Mouse (Mus musculus) urinary bladder, adult 18-20 months (tissue): ENCODE results near the gene Pard3b.

Experiments used
- DNase-seq, 2 experiments: peaks; one replicate each; pipeline ENCODE4 v3.0.0; 2022; ENCODE audit warnings: low spot score in 2 of 2, mixed read lengths in 2 of 2

Pard3b gene

DNA sequence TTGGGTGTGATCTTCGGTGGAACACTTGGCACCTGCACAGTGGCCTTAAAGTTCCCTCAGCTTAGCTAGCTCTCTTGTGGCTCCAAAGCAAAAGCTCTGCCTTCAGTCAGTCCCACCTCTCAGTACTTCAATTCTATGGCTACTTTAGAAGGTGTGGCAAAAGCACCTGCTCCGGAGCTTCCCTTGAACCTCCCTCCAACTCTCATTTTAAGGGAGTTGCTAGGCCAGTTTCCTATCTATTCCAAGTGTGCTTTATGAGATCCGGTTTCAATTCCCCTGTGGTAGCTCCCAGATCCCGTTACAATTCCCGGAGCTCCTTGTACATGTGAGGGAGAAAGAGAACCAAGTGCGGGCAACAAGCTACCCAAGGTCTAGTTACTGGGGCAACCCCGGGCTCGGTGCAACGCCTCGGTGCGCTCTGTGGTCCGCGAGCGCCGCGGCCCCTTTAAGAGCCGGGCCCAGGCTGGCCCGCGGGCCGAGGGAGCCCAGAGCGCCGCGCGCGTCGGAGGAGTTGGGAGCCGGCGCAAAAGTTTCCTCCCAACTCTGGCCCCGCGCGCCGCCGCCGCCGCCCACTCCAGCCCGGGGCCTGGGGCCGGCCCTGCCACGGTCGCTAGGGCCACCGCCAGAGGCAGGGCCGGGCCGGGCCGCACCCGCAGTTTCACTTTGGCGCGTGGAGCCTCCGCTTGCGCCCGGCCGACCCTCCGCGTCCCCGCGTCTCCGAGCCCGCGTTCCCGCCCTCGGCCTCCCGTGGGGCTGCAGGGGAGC lies at the start of gene Pard3b:
Gene Pard3b (plus strand): TSS at position 478 of the 765 bp plus-strand sequence.
- DNase-seq = peak; percentile 57 to 66

DNA sequence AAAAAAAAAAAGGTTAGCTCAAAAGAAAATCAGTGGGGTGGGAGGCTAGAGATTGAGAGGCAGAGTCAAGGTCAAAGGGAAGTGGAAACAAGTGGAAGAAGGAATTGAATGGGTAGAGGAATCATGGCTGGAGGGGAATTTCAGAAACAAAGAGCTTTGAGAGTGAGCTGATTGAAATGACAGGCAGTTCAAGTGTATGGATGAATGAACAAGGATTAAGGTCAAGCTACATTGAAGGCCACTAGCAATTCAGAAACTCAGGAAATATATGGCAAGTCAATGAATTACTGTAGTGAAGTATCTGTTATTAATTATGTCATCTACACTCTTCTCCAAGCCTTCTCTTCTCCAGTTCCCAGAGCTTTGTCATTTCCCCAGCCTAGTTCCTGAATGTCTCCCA lies 22.4 kb upstream of the Pard3b start:
- DNase-seq = no peak

DNA sequence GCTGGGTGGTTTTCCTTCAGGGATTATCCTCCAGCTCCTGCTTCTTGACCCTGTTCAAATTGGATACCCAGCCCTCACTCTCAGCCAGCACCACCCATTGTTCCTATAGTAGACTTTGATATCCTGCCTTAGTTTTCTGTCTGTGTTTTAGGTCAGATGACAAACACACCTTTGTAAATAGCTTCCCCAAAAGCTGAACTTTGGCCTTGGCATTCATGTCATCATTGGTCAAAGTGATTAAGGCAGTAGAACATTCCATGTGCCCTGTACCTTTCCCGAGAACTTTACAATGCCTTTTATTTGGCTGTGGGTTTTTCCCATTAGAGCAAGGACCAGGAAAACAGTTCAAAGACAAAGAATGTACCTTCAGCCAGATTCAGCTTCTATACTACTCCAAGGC lies 18.0 kb upstream of the Pard3b start:
- no peak for DNase-seq

DNA sequence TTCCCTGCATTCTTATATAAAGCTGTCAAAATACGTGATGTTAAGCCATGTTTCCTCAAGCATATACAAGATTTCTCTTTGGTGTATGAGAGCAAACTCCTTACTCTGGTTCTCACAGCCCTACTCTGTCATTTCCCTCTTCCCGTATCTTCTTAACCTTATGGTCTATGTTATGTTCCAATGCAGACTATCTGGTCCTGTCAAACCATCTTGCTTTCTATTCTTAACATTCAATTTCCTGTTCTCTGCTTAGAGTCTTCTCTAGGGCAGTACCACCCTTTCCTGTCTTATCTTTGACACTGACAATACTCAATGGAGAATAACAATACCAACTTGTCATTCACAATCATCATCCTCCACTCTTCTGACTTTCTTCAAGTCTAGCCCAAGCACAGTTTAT lies 8.8 kb upstream of the Pard3b start:
- DNase-seq = no peak

DNA sequence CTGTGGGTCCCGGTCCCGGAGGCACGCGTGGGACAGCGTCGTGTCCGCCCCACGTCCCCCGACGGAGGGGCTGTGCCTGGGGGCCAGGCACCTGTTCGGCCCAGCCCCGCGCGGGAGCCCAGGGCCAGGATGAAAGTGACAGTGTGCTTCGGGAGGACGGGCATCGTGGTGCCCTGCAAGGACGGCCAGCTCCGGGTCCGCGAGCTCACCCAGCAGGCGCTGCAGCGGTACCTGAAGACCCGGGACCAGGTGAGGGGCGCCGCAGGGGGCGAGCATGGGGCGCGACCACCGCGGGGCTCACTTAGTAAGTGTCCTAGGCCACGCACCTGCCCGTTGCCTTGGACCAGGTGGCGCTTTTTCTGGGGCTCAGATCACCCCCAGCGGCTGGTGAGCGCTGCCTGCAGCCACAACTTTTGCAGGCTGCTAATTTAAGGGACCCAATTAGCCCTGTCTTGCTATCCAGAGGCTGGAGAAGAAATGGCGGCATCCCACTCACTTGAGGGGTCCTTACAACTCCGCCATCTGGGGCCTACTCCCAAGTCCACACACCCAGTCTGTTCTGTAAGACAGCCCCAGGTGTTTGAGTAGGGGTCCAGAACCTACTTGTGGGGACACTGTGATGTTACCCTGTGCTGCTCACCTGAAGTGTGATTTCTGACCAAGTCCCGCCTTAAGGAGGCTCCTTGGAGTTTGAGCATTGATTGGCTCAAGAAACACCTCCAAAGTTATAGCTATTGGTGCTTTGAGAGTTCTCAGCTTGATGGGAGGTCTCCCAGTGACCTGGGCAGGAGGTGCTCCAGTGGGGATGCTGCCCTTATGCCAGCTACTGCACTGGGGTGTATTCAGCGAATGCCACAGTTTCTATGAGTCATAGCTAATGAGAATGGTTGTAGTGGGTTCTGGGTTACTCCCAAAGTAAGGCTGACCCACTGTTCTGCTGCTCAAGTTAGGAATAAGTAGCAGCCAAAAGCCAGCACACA lies 780 bp downstream of the Pard3b start:
- DNase-seq = peak in 1 of 2 experiments; percentile 6

DNA sequence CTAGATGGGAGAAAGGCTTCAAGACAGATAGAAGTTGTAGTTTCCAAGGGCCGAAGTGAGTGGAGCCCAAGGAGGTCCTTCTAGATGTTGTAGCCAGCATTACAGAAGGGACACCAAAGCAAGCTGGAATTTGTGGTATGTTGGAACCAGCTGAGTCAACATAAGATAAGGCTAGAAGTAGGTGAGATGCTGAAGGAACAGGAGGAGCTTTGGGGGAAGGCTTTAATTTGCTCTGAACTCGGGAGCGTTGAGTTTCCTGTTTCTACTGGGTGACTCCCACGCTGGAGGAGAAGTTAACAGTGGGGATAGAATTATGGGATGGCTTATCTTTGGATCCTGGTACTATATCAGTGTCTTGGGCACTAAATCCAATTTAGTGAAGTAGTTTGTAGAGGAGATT lies 3.3 kb downstream of the Pard3b start:
- DNase-seq = no peak

DNA sequence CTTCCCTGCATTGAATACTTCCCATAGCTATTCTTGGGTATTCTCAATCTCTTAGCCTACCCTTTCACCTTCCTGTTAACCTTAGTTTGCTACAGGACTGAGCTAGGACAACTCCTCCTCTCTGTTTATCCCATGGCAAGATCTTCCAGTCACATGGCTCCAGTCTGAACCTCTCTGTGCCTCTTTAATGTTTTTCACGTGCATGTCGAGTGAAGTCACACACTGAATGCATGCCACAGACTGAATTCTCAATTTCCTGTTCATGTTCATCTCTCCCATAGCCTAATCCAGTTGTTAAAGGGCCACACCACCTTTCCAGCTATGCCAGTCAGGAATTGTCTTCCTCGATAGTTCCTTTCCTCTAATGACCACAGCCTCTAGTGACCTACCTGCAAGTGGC lies 6.4 kb downstream of the Pard3b start:
- no peak for DNase-seq

DNA sequence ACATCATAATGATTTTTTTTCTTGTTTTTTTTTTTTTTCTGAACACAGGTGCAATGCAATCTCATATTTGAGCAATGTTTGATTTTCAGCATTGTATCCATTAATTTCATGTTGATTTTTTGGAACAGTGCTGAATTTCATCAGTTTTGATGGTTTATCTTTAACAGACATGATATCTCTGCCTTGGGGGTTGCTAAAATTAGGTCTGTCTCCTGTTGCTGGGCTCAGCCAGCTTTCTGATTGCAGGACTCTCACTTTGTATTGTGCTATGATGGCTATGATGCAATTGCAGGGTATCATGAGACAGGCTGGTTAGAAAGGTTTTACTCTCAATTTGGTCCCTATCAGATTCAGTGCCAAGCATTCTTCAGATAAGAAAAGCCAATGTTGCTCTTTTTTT lies 11.3 kb downstream of the Pard3b start:
- no peak for DNase-seq

DNA sequence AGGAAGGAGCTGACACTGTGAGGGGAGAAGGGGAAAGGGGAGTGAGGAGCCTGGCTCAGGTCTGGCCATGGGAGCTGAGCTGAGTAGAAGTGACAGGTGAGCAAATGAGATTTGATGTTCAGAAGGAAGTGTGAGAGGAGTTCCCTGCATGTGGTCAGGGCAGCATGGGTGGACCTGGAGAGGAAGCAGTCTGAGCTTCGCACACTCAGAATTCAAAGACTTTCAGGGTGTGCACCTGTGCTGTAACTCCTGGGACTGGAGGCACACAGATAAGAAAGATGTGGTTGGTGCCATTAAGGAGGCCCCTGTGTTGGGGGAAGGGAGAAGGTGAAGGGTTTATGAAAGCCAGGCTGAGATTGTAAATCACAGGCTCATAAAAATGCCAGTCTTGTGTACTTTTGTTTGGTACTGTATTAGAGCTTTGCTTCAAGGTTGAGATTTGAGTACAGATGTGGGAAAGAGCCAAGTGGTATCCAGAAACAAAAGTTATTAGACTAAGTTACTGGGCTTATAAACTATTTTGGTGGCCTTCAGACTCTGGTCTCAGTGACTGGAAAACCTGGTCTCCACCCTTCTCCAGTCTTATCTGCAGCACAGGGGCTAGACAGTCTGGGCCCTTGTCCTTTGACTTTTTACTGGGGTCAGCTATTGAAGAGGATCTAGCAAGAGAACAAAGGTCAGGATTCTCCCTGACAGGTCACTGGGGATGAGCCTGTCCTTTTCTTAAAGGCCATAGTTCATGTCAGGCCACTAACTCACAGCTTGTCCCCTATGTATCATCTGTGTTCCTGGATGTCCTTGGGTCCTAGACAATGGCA lies 13.0 kb downstream of the Pard3b start:
- peak; percentile 11 to 33 for DNase-seq

DNA sequence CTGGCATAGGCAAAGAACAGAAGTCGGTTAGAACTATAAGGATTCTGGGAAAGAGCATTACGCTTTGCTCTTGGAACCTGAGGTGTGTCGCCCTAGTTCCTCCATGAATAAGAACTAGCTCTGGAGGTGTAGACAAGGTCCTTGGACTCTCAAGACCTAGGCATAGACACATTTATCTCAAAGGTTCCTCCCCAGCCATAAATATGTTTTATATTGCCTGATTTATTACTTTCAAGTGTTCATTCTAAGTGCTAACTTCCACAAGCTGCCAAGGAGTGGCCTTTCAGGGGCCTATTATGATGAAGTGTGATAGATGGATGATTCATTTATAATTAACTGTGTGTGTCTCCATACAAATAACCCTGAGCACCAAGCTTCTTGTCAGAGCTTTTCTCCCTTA lies 19.1 kb downstream of the Pard3b start:
- no peak for DNase-seq

DNA sequence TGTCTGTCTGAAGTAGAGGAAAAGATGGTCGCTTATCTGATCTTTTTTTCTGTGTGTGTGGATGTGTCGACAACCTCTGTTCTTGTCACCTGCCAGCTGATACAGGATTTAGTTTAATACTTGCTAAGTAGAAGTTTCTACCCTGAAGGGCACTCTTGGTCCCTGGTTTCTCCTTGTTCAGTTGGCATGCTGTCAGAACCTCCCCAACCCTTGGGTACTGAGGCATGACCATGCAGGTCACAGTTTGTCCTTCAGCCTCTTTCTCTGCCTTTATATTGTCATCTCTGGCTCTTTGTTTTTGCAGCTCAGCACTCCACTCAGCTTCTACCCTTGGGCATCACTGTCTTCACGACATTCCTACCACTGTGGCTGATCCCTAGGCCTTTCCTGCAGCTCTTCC lies 21.3 kb downstream of the Pard3b start:
- DNase-seq = no peak

DNA sequence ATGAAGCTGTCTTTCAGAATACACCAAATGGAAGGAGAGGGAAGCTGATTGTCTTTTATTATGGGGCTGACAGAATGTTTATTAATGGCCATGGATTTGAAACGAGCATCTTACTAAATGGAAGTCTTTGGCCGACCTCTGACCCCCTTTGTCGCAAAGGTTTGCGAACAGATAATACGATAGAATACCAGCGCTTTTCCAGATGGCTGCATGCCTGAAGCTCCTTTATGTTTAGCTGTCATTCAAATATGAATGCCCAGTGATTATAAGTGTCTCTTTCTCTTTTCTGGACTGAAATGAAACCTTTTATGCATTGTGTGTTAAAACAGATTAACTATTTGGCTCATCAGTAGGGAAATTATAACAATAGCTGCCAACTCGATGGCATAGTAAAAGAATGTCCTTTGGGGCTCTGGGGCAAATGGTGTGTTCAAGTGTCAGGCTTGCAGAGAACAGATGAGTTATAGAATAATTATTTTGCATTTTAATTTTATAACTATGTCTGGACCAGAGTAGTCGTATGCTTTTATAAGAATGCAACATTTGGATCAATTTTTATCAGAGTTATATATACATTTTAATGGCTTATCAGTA lies 46.7 kb downstream of the Pard3b start:
- no peak for DNase-seq

DNA sequence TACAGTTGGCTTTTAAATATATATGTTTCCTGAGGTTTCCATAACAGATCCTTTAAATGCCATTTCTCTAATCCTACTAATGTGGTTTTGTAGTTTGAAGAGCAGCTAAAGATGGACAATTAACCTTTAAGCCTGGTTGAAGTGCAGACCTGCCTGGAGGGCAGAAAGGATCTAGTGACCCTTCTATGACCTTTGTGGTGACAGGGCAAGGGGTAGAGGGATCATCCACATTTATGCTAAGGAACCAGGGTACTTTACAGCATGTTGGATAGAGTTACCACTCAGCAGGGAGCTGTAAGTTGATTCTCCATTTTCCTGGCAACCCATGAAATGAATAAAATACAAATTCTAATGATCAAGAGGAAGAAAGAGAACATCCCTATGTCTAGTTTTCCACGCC lies 47.3 kb downstream of the Pard3b start:
- no peak for DNase-seq

DNA sequence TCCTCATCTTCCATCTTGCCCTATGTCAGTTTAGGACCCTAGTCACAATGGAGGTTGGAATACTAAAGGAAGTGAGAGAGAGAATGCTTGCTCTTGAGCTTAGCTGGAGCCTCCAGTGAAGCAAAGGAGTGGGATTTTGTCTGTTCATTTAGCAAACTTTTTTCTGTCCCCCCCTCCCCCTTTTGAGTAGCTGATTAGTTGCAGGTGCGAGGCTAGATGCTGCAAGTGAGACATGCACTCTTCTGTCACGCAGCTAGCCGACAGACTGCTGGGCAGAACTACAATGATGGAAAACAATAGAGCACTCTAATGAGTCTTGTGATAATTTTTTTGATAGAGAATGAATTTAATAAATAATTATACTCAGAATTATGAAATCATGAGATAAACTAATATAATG lies 49.7 kb downstream of the Pard3b start:
- no peak for DNase-seq

DNA sequence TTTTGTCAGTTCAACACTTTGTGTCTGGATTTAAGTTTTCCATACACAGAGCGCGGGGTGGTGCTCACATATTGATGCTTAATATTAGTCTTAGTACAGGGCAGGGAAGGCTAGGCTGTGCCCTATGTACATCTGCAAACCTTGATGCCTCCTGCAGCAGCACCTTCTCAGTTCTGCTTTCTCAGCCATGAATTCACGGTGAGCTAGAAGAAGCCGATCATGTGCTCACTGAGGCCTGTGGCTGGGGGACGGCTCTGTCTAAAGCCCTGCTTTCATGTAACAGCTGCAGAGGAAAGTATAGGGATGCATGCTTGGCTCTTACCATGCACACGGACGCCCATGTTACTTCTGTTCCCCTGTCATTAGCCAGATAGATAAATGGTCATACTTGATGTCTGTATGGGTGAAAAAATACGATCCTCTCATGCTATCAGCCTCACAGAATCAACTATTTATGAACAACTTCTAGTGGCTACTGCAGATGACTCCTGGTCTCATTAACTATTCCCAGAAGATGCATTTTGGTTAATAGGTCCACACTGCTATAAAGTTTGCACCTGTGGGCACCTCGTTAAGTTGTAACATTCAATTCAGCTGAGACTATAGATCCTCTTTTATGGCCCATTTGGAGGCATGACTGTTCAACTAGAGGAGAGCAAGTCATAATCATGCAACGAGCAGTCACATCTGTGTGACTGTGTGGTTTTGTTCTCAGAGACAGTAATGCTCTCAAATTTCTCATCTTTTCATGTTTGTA lies 60.0 kb downstream of the Pard3b start:
- no peak for DNase-seq

DNA sequence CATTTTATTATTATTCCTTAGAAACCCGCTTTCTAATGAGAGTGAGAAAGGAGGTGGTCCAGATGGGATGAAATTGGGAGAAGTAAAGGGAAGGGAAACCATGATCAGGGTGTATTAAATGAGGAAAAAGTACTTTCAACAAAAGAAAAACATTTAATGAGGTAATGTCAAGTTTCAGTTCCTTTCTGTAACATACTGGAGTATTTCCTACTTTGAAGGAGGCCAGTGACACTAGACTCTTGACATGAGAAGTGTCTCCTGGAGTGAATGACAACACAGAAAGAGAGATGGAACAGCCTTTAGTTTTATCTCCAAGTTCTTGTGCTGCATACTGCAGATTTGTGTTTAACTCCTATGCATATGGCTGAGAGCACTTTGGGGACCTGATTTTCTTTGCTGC lies 71.2 kb downstream of the Pard3b start:
- no peak for DNase-seq

DNA sequence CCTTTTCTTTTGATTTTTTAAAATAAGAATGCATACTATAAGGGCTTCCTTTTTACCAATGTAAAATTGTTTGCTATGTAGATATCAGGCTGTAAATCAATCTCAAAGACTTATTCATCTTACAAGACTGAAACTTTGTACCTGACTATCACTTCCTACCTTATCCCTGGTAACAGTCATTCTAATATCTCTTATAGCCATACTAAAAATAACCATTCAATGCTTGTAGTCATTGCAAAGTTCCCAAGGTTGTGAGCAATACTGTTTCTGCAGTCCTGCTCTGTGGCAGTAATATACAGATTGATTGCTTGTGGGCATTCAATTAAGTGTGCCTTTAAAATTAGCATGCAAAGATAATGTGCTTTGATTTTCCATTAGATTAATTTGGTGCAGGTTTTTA lies 72.9 kb downstream of the Pard3b start:
- DNase-seq = no peak

DNA sequence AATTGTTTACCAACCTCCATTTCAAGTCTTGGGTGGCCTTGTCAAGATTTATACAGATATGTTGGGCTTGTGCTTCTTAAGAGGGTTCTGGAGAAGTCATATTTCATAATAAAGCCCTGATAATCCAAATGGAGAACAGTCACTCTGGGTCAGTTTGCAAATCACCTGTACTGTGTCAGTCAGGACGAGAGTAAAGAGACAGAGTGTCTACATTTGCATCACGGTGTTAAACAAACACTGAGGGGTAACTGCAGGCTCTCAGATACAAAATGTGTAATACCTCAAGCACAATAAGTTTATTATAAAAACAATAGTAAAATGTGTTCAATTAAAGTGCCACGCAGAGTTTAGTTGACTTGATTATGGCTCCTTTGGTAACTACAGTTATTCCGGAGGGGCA lies 91.0 kb downstream of the Pard3b start:
- no peak for DNase-seq

DNA sequence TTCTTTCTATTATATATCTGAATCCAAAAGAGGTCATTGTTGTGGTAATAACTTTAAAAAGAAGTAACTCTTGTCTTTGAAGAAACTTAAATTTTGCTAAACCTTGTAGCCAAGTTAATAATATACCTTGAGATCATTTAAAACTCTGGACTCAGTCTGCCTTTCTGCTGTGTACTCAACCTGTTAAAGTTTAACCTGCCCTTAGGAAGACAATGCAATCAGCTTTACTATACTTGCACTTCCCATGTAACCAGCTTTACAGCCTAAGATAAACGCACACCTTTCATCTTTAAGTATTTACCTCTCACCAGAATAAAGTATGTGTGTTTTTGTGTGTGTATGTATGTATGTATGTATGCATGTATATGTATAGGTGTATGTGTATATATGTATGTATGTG lies 97.9 kb downstream of the Pard3b start:
- no peak for DNase-seq

DNA sequence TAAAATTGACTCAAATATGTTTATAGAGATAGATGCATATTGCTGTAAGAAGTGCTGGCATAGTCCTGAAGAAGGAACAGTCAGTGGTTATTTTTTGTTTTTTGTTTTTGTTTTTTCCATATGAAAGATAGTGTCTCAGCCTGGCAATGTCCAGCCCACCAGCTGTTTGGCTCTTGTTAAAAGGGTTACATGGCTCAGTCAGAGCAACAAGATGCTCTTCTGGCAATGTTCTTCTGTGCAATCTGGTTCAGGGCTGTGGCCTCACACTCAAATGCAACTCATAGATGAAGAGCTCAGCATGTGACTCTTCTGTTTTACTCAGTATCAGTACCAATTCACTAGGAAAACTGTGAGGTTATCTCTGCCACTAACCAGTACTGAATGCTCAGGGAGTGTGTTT lies 104.2 kb downstream of the Pard3b start:
- DNase-seq = no peak

DNA sequence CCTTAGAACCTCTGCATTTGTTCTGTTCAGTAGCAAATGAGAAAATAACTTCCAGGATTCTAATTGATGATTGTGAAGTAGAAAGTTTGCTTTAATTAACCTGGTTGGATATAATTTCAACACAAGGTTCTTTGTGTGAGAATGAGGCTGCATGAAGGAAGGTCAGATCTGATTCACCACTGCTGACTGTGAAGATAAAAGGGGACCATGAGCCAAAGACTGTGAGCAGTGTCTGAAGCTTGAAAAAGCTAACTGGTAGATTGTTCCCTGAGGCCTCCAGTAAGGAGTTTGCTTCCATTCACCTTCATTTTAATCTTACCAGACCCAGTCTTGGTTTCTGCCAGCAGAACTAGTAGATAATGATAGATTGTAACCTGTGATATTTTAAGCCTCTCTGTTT lies 108.9 kb downstream of the Pard3b start:
- no peak for DNase-seq
